Mouse (Mus musculus) ES-Bruce4 (cell line): ENCODE measurements around the gene Ipo7. TPM values are rescaled to one million over a fixed set of nuclear protein-coding genes. Genes with fewer than 3 reads are reported as not detected.
"Not testable (repeated sequence)": the region's sequence is repeated elsewhere in the genome, so short reads cannot be mapped to it uniquely, and the experiment has no call there.

Experiments used
- H3K27ac ChIP-seq: 2 replicates; pipeline ENCODE4 v1.5.1; 2012; ENCODE audit warnings: low read length, inconsistent platforms; ENCODE audit not compliant: insufficient read depth
- H3K27me3 ChIP-seq: 2 replicates; pipeline ENCODE4 v1.6.1; 2012; ENCODE audit warnings: mild to moderate bottlenecking, low read length, inconsistent platforms; ENCODE audit not compliant: control insufficient read depth, poor library complexity, insufficient read depth, severe bottlenecking
- H3K36me3 ChIP-seq: 2 replicates; pipeline ENCODE4 v1.6.1; 2012; ENCODE audit warnings: inconsistent platforms, mild to moderate bottlenecking, low read length, moderate library complexity; ENCODE audit not compliant: control insufficient read depth, poor library complexity, insufficient read depth, severe bottlenecking
- H3K4me1 ChIP-seq: one replicate; pipeline ENCODE4 v1.8.1; 2011; ENCODE audit warnings: low read length; ENCODE audit not compliant: control insufficient read depth, insufficient read depth
- H3K4me3 ChIP-seq: 2 replicates; pipeline ENCODE4 v1.5.1; 2011; ENCODE audit warnings: low read depth, mild to moderate bottlenecking, low read length
- H3K9ac ChIP-seq: 2 replicates; pipeline ENCODE4 v1.6.1; 2012; ENCODE audit warnings: low read depth, mild to moderate bottlenecking, inconsistent platforms; ENCODE audit not compliant: poor library complexity, severe bottlenecking
- H3K9me3 ChIP-seq: replicated peaks from 2 replicates; pipeline ENCODE4 v1.6.1; 2012; ENCODE audit warnings: mild to moderate bottlenecking, low read length, inconsistent platforms; ENCODE audit not compliant: control insufficient read depth, poor library complexity, insufficient read depth, severe bottlenecking
- CTCF ChIP-seq: IDR thresholded peaks from one replicate; pipeline ENCODE4 v1.8.1; 2011; ENCODE audit warnings: low read depth, low read length
- EP300 ChIP-seq: IDR thresholded peaks from 2 replicates; pipeline ENCODE4 v1.6.1; 2011; ENCODE audit warnings: low read depth, low read length; ENCODE audit not compliant: insufficient read depth
- POLR2A ChIP-seq: IDR thresholded peaks from one replicate; pipeline ENCODE4 v1.8.1; 2011; ENCODE audit warnings: low read length; ENCODE audit not compliant: insufficient read depth
- polyA plus RNA-seq: library from polyadenylated mRNA; stranded (reverse); fragments of >200 nt; gene quantifications from 2 replicates; pipeline ENCODE4 v1.2.4, GENCODE M21; 2011; ENCODE audit warnings: low read depth; ENCODE audit not compliant: missing spikeins, insufficient read depth, insufficient read length

Gene Ipo7
- polyA plus RNA-seq, 1 experiment: 281 TPM

GRCm38 (mm10) chr7:110030342-110030741 lies 12.3 kb downstream of the Ipo7 start:
- Histone ChIP-seq H3K9ac (no peak overlapping the region), H3K4me1 (no peaks in the 10 kb centered on the region), H3K27me3 (no peaks in the 10 kb centered on the region), H3K9me3 (no peaks in the 10 kb centered on the region), H3K4me3 (no peak overlapping the region), H3K36me3 (peaks cover 85% of the 10 kb centered on the region), H3K27ac (0 out of 2 replicates have a peak overlapping the region, but pooled peaks have one; percentile 1)
- no peak for TF ChIP-seq CTCF
- no peak for TF ChIP-seq POLR2A
- no peak for TF ChIP-seq EP300

GRCm38 (mm10) chr7:110057723-110058122 lies 39.6 kb downstream of the Ipo7 start:
- peaks cover 41% of the 10 kb centered on the region for H3K36me3 ChIP-seq
- not testable (repeated sequence) for H3K27me3 ChIP-seq, H3K4me1 ChIP-seq, H3K9ac ChIP-seq, H3K9me3 ChIP-seq, H3K27ac ChIP-seq, H3K4me3 ChIP-seq

- Histone ChIP-seq H3K36me3 (peaks cover 27% of the 10 kb centered on the region), H3K4me1 (no peaks in the 10 kb centered on the region), H3K9ac (peak overlapping the region; percentile 97), H3K4me3 (no peak overlapping the region), H3K27ac (peak overlapping the region; percentile 66), H3K27me3 (no peaks in the 10 kb centered on the region), H3K9me3 (no peaks in the 10 kb centered on the region)
- no peak for TF ChIP-seq EP300
- TF ChIP-seq CTCF: no peak
- no peak for TF ChIP-seq POLR2A
Measured at GRCm38 (mm10) chr7:110059092-110059785, 41.2 kb downstream of the Ipo7 start.

GRCm38 (mm10) chr7:110060106-110060668 lies 42.1 kb downstream of the Ipo7 start:
- Histone ChIP-seq H3K9me3 (no peaks in the 10 kb centered on the region), H3K4me3 (peak overlapping the region; percentile 95), H3K4me1 (no peaks in the 10 kb centered on the region), H3K36me3 (peaks cover 20% of the 10 kb centered on the region), H3K9ac (peak overlapping the region; percentile 97), H3K27ac (peak overlapping the region; percentile 85), H3K27me3 (no peaks in the 10 kb centered on the region)
- TF ChIP-seq CTCF: no peak
- TF ChIP-seq POLR2A: no peak
- TF ChIP-seq EP300: no peak

GRCm38 (mm10) chr7:110060669-110061198 lies 42.7 kb downstream of the Ipo7 start:
- Histone ChIP-seq H3K36me3 (peaks cover 16% of the 10 kb centered on the region), H3K9ac (peak overlapping the region; percentile 97), H3K4me3 (peak overlapping the region; percentile 95), H3K27ac (peak overlapping the region; percentile 85), H3K4me1 (no peaks in the 10 kb centered on the region), H3K9me3 (no peaks in the 10 kb centered on the region), H3K27me3 (no peaks in the 10 kb centered on the region)
- TF ChIP-seq CTCF: no peak
- no peak for TF ChIP-seq EP300
- TF ChIP-seq POLR2A: peak; percentile 5

- Histone ChIP-seq H3K27me3 (no peaks in the 10 kb centered on the region), H3K9me3 (no peaks in the 10 kb centered on the region), H3K9ac (peak within 1 kb of the TSS; percentile 99), H3K4me3 (peak within 1 kb of the TSS; percentile 95), H3K36me3 (peaks cover 13% of the 10 kb centered on the region), H3K27ac (peak within 1 kb of the TSS; percentile 88), H3K4me1 (no peaks in the 10 kb centered on the region)
- TF ChIP-seq POLR2A (peak; percentile 5), CTCF (no peak)
Measured at GRCm38 (mm10) chr7:110061199-110061751, 43.2 kb downstream of the Ipo7 start, which contains the start of gene Zfp143. TSS of gene Zfp143 (plus strand) at chr7:110061217.
